ENCODE assay signal across 32 mouse cellular contexts in the genomic region with DNA sequence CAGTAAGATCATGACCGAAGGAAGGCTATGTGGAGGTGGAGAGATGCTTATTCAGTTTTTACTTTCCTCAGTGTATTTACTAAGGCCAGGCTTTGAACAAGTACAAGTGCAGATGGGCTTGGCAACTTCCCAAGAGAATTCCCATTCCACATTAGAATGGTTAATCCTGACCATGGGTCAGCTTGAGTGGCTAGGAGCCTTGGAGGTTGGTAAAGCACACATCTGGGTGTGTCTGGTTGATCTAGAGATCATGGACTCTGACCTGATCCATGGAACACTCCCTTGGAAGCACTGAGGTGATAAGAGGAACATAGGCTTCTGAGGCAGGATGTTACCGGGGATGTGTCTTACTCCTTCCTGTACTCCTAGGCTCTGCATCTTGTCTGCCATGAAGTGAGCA. TPM values are rescaled to one million over a fixed set of nuclear protein-coding genes. Genes with fewer than 3 reads are reported as not detected.
DNase-seq lines count a peak whose midpoint lies in the region; ATAC-seq and TF ChIP-seq lines count a peak whose summit lies in the region.
"Had no signal": no experiment of that assay in that cellular context is flagged by ENCODE, and none has a peak within 500 bp of the region (broad histone marks: within the 10 kb centered on the region; RNA-seq: fewer than 3 reads in every experiment).

No protein-coding gene starts in this region.

- TF ChIP-seq POLR2A in kidney, adult 2 months (IDR thresholded peaks at IDR 0.05; ENCODE audit: low read depth, low read length): no peak

- H3K4me2 ChIP-seq in liver, embryonic 12.5 days: no peak overlapping the region
- H3K4me2 ChIP-seq in intestine, postnatal 0 days (replicated peaks; ENCODE audit: low read depth): no peak overlapping the region
- H3K4me2 ChIP-seq in stomach, postnatal 0 days (replicated peaks; ENCODE audit: low read depth): no peak overlapping the region
- H3K4me2 ChIP-seq: embryonic facial prominence, embryonic 12.5 days; heart, embryonic 12.5 days; hindbrain, embryonic 14.5 days; limb, embryonic 12.5 days; liver, embryonic 13.5 days; neural tube, embryonic 12.5 days had no signal

- peaks cover 18% of the 10 kb centered on the region; the same call in 1 of the 2 replicates for H3K4me1 ChIP-seq in kidney, adult 2 months (ENCODE audit: control insufficient read depth, insufficient read depth, low read length)
- peaks cover 87% of the 10 kb centered on the region for H3K4me1 ChIP-seq in liver, embryonic 12.5 days
- H3K4me1 ChIP-seq in intestine, postnatal 0 days (replicated peaks; ENCODE audit: control insufficient read depth, insufficient read depth, low read length): peaks cover 18% of the 10 kb centered on the region
- peaks cover 4% of the 10 kb centered on the region; the same call in 1 of the 2 replicates for H3K4me1 ChIP-seq in stomach, postnatal 0 days (replicated peaks; ENCODE audit: control insufficient read depth, insufficient read depth)
- H3K4me1 ChIP-seq: embryonic facial prominence, embryonic 12.5 days; midbrain, embryonic 10.5 days; neural tube, embryonic 12.5 days had no signal

- H3K27ac ChIP-seq in kidney, adult 2 months (ENCODE audit: insufficient read depth, low read depth, low read length): no peak overlapping the region
- H3K27ac ChIP-seq in liver, embryonic 12.5 days: 0 out of 2 replicates have a peak overlapping the region, but pooled peaks have one; percentile 7
- H3K27ac ChIP-seq in intestine, postnatal 0 days (ENCODE audit: low read depth, low read length): no peak overlapping the region
- H3K27ac ChIP-seq in stomach, postnatal 0 days (replicated peaks): no peak overlapping the region
- H3K27ac ChIP-seq: embryonic facial prominence, embryonic 12.5 days; hindbrain, embryonic 14.5 days; left cerebral cortex, adult 2 months; limb, embryonic 12.5 days; macrophage; midbrain, embryonic 10.5 days; neural tube, embryonic 12.5 days had no signal

- WGBS in kidney, adult 2 months: 64% methylated on average over 2 of the region's 2 CpGs
- WGBS in liver, embryonic 12.5 days (ENCODE audit: insufficient replicate concordance): 71% methylated on average over 2 of the region's 2 CpGs
- 58% methylated on average over 2 of the region's 2 CpGs for WGBS in intestine, postnatal 0 days
- 88% methylated on average over 2 of the region's 2 CpGs for WGBS in stomach, postnatal 0 days

- no peaks in the 10 kb centered on the region for H3K36me3 ChIP-seq in kidney, adult 2 months (ENCODE audit: control insufficient read depth, insufficient read depth, low read length)
- H3K36me3 ChIP-seq in liver, embryonic 12.5 days: peaks cover 13% of the 10 kb centered on the region
- no peaks in the 10 kb centered on the region for H3K36me3 ChIP-seq in intestine, postnatal 0 days (ENCODE audit: control insufficient read depth, insufficient read depth)
- no peaks in the 10 kb centered on the region for H3K36me3 ChIP-seq in stomach, postnatal 0 days (ENCODE audit: control insufficient read depth, insufficient read depth, low read length)
- H3K36me3 ChIP-seq: embryonic facial prominence, embryonic 12.5 days; heart, embryonic 12.5 days; neural tube, embryonic 12.5 days had no signal

- DNase-seq in kidney, adult 2 months: peak; percentile 67
- DNase-seq in kidney, postnatal 4 days: no peak
- no peak for DNase-seq in liver
- no peak for DNase-seq in stomach, postnatal 0 days (ENCODE audit: low spot score)
- DNase-seq in embryo, embryonic 9.5 days (ENCODE audit: extremely low spot score): no peak
- no peak for DNase-seq in right cerebral cortex, adult 2 months (ENCODE audit: low spot score in 2 of 2)
- DNase-seq: adrenal gland, postnatal 14 days; cerebellum, adult 11 months; cerebellum, adult 9-10 months; cerebellum, postnatal 36 days; gastrocnemius, postnatal 25 days; heart, adult 11 months; heart, postnatal 4 days; layer of hippocampus, adult 9-11 months; liver, embryonic 13.5 days; lung, adult 2 months; lung, postnatal 10 days; right cerebral cortex, adult 18-20 months; right cerebral cortex, postnatal 4 days had no signal

- no peak for ATAC-seq in liver, embryonic 12.5 days
- ATAC-seq in intestine, postnatal 0 days: peak; percentile 84
- ATAC-seq in stomach, postnatal 0 days (ENCODE audit: low FRiP score, low TSS enrichment): peak; percentile 67; the same call in 1 of the 2 replicates
- ATAC-seq: forebrain, embryonic 14.5 days; Patski had no signal

- no peak for TF ChIP-seq CTCF in kidney, adult 2 months (conservative IDR thresholded peaks at IDR 0.05; ENCODE audit: insufficient read depth, insufficient read length, low read depth, low read length)
- no peak for TF ChIP-seq CTCF in intestine, postnatal 0 days (IDR thresholded peaks at IDR 0.05; ENCODE audit: low read depth)
- TF ChIP-seq CTCF in stomach, postnatal 0 days (IDR thresholded peaks at IDR 0.05; ENCODE audit: low read depth): no peak

- TF ChIP-seq EP300 in stomach, postnatal 0 days (optimal IDR thresholded peaks at IDR 0.05): no peak

- no peak overlapping the region for H3K9ac ChIP-seq in liver, embryonic 12.5 days
- no peak overlapping the region for H3K9ac ChIP-seq in intestine, postnatal 0 days (ENCODE audit: low read depth, low read length)
- no peak overlapping the region for H3K9ac ChIP-seq in stomach, postnatal 0 days (ENCODE audit: low read length)
- H3K9ac ChIP-seq: embryonic facial prominence, embryonic 12.5 days; heart, embryonic 12.5 days; hindbrain, embryonic 14.5 days; limb, embryonic 12.5 days; liver, embryonic 13.5 days; neural tube, embryonic 12.5 days had no signal

- no peaks in the 10 kb centered on the region for H3K27me3 ChIP-seq in kidney, adult 2 months (replicated peaks; ENCODE audit: control insufficient read depth, insufficient read depth, low read length)
- no peaks in the 10 kb centered on the region for H3K27me3 ChIP-seq in liver, embryonic 12.5 days (replicated peaks)
- H3K27me3 ChIP-seq in intestine, postnatal 0 days (replicated peaks; ENCODE audit: control insufficient read depth, insufficient read depth, low read length): no peaks in the 10 kb centered on the region
- no peaks in the 10 kb centered on the region for H3K27me3 ChIP-seq in stomach, postnatal 0 days (ENCODE audit: control insufficient read depth, insufficient read depth, low read length)
- H3K27me3 ChIP-seq: embryonic facial prominence, embryonic 12.5 days; heart, embryonic 12.5 days; limb, embryonic 12.5 days; liver, embryonic 13.5 days; neural tube, embryonic 12.5 days; Patski had no signal

- no peaks in the 10 kb centered on the region for H3K9me3 ChIP-seq in liver, embryonic 12.5 days (replicated peaks)
- no peaks in the 10 kb centered on the region for H3K9me3 ChIP-seq in intestine, postnatal 0 days (ENCODE audit: control insufficient read depth)
- H3K9me3 ChIP-seq in stomach, postnatal 0 days (ENCODE audit: control insufficient read depth, low read length): no peaks in the 10 kb centered on the region
- H3K9me3 ChIP-seq: embryonic facial prominence, embryonic 12.5 days; limb, embryonic 12.5 days; liver, embryonic 13.5 days; midbrain, embryonic 10.5 days; neural tube, embryonic 12.5 days had no signal

- no peak overlapping the region for H3K4me3 ChIP-seq in kidney, adult 2 months (ENCODE audit: insufficient read depth, low read depth, low read length)
- H3K4me3 ChIP-seq in liver, embryonic 12.5 days: no peak overlapping the region
- H3K4me3 ChIP-seq in intestine, postnatal 0 days (ENCODE audit: low read depth, low read length): no peak overlapping the region
- H3K4me3 ChIP-seq in stomach, postnatal 0 days (ENCODE audit: low read depth, low read length): no peak overlapping the region
- H3K4me3 ChIP-seq: embryonic facial prominence, embryonic 12.5 days; heart, embryonic 12.5 days; left cerebral cortex, adult 2 months; limb, embryonic 12.5 days; liver, embryonic 13.5 days; midbrain, embryonic 10.5 days; myocyte; neural tube, embryonic 12.5 days had no signal

RNA-seq across cellular contexts. Expression of a gene that starts 21.7 kb away (rescaled TPM):
- 51.5 and 57.0 TPM in 2 replicates for polyA plus RNA-seq in kidney, adult 2 months (2012; rRNA removed)
- polyA plus RNA-seq in liver, embryonic 12.5 days (2016; fragmentation: Nextera tagmentation; extraction: Ambion mirVana): 19.3 and 23.7 TPM in 2 replicates
- 19.5 and 20.8 TPM in 2 replicates for polyA plus RNA-seq in intestine, postnatal 0 days (2015; fragmentation: Nextera tagmentation; extraction: Ambion mirVana)
- 25.2 and 39.8 TPM in 2 replicates for polyA plus RNA-seq in stomach, postnatal 0 days (2015; fragmentation: Nextera tagmentation; extraction: Ambion mirVana)
